In genomic region chr4:152119396-152120292, GRCm38 (mm10) we compare ENCODE assay signal across 9 mouse cellular contexts. TPM values are rescaled to one million over a fixed set of nuclear protein-coding genes. Genes with fewer than 3 reads are reported as not detected.
A peak's percentile ranks its signal among the peaks of the same experiment; 100 is the strongest.
DNase-seq lines count a peak whose midpoint lies in the region; ATAC-seq and TF ChIP-seq lines count a peak whose summit lies in the region.
"Had no signal": no experiment of that assay in that cellular context is flagged by ENCODE, and none has a peak within 500 bp of the region (broad histone marks: within the 10 kb centered on the region; RNA-seq: fewer than 3 reads in every experiment).

No protein-coding gene starts in this region.

- 0 out of 2 replicates have a peak, but pooled peaks cover under 1% of the 10 kb centered on the region for H3K36me3 ChIP-seq in forebrain, postnatal 0 days (ENCODE audit: insufficient read depth)
- H3K36me3 ChIP-seq in kidney, embryonic 15.5 days, result 0 out of 2 replicates have a peak, but pooled peaks cover 6% of the 10 kb centered on the region
- no peaks in the 10 kb centered on the region for H3K36me3 ChIP-seq in stomach, embryonic 16.5 days (ENCODE audit: control insufficient read depth, insufficient read depth, low read length)

- peak; percentile 53 for ATAC-seq in forebrain, postnatal 0 days
- ATAC-seq in kidney, embryonic 15.5 days (replicated peaks; ENCODE audit: low FRiP score), result 0 out of 2 replicates have a peak, but pooled peaks have one; percentile 4
- 0 out of 2 replicates have a peak, but pooled peaks have one; percentile 5 for ATAC-seq in stomach, embryonic 16.5 days (ENCODE audit: insufficient read depth, low FRiP score)

- H3K9ac ChIP-seq in forebrain, postnatal 0 days, result no peak overlapping the region
- H3K9ac ChIP-seq in kidney, embryonic 15.5 days, result no peak overlapping the region
- H3K9ac ChIP-seq in stomach, embryonic 16.5 days (ENCODE audit: low read length), result no peak overlapping the region

- no peaks in the 10 kb centered on the region for H3K9me3 ChIP-seq in forebrain, postnatal 0 days (ENCODE audit: low read length)
- no peaks in the 10 kb centered on the region for H3K9me3 ChIP-seq in kidney, embryonic 15.5 days (replicated peaks)
- no peaks in the 10 kb centered on the region for H3K9me3 ChIP-seq in stomach, embryonic 16.5 days (replicated peaks; ENCODE audit: control insufficient read depth, low read length)

- peak overlapping the region; percentile 31 for H3K4me2 ChIP-seq in forebrain, postnatal 0 days (ENCODE audit: low read depth)
- H3K4me2 ChIP-seq in kidney, embryonic 15.5 days, result peak overlapping the region; percentile 58
- H3K4me2 ChIP-seq in stomach, embryonic 16.5 days (ENCODE audit: low read depth, low read length), result no peak overlapping the region

- H3K4me1 ChIP-seq in forebrain, postnatal 0 days (ENCODE audit: insufficient read depth), result peaks cover 13% of the 10 kb centered on the region; the same call in 1 of the 2 replicates
- peaks cover 60% of the 10 kb centered on the region for H3K4me1 ChIP-seq in kidney, embryonic 15.5 days
- H3K4me1 ChIP-seq in stomach, embryonic 16.5 days (ENCODE audit: control insufficient read depth, insufficient read depth, low read length), result peaks cover 37% of the 10 kb centered on the region

- peak; percentile 61 to 63 for DNase-seq in layer of hippocampus, postnatal 25 days (ENCODE audit: extremely low spot score in 1 of 2, low spot score in 1 of 2)
- DNase-seq in layer of hippocampus, postnatal 14 days (ENCODE audit: low spot score in 2 of 2), result no peak
- peak; percentile 46 for DNase-seq in adrenal gland, postnatal 25 days
- DNase-seq in forebrain, postnatal 0 days, result peak; percentile 50
- DNase-seq in lung, postnatal 36 days, result peak; percentile 52
- DNase-seq in cerebellum, adult 11 months, result no peak

- peaks cover 93% of the 10 kb centered on the region for H3K27me3 ChIP-seq in forebrain, postnatal 0 days (ENCODE audit: insufficient read depth, low read length)
- H3K27me3 ChIP-seq in kidney, embryonic 15.5 days, result peaks cover 90% of the 10 kb centered on the region
- H3K27me3 ChIP-seq in stomach, embryonic 16.5 days (ENCODE audit: control insufficient read depth, insufficient read depth, low read length), result peaks cover 61% of the 10 kb centered on the region

- H3K4me3 ChIP-seq in forebrain, postnatal 0 days (ENCODE audit: low read depth, low read length), result 0 out of 2 replicates have a peak overlapping the region, but pooled peaks have one; percentile 5
- peak overlapping the region; percentile 33 for H3K4me3 ChIP-seq in kidney, embryonic 15.5 days (replicated peaks)
- 0 out of 2 replicates have a peak overlapping the region, but pooled peaks have one; percentile 5 for H3K4me3 ChIP-seq in stomach, embryonic 16.5 days (replicated peaks; ENCODE audit: low read length)

- WGBS in forebrain, postnatal 0 days, result 4% methylated on average over 39 of the region's 39 CpGs
- 5% methylated on average over 39 of the region's 39 CpGs for WGBS in kidney, embryonic 15.5 days
- 13% methylated on average over 39 of the region's 39 CpGs for WGBS in stomach, embryonic 16.5 days

- peak; percentile 60 for TF ChIP-seq CTCF in forebrain, postnatal 0 days (IDR thresholded peaks at IDR 0.05; ENCODE audit: low read depth)

- H3K27ac ChIP-seq in forebrain, postnatal 0 days (ENCODE audit: low read depth, low read length), result no peak overlapping the region
- peak overlapping the region; percentile 69 for H3K27ac ChIP-seq in kidney, embryonic 15.5 days
- no peak overlapping the region for H3K27ac ChIP-seq in stomach, embryonic 16.5 days (ENCODE audit: low read length)

RNA-seq across cellular contexts. Expression of gene Tnfrsf25, which starts 3.9 kb away (rescaled TPM):
- total RNA-seq in layer of hippocampus, postnatal 25 days (2021), result 10 to 100 TPM; 26.4 to 42.6 TPM
- total RNA-seq in layer of hippocampus, postnatal 14 days (2021), result 10 to 100 TPM; 17.7 to 25.6 TPM
- 1.5 and 2.0 TPM in 2 replicates for total RNA-seq in adrenal gland, postnatal 25 days (2021)
- total RNA-seq in forebrain, postnatal 0 days (2014; rRNA removed), result 1.4 TPM in 1 of 2 replicates, not detected in the other
- polyA plus RNA-seq in forebrain, postnatal 0 days (2015; fragmentation: Nextera tagmentation; extraction: Ambion mirVana), result 0.19 and 0.30 TPM in 2 replicates
- 1.5 and 2.4 TPM in 2 replicates for polyA plus RNA-seq in kidney, embryonic 15.5 days (2015; fragmentation: Nextera tagmentation; extraction: Ambion mirVana)
- 1.5 and 2.1 TPM in 2 replicates for polyA plus RNA-seq in stomach, embryonic 16.5 days (2015; fragmentation: Nextera tagmentation; extraction: Ambion mirVana)

RNA-seq across cellular contexts. Expression of gene Espn, which starts 32.5 kb away (rescaled TPM):
- total RNA-seq in layer of hippocampus, postnatal 25 days (2021), result 1 to 10 TPM; 1.3 to 1.4 TPM
- under 1 TPM; 0.57 to 0.94 TPM for total RNA-seq in layer of hippocampus, postnatal 14 days (2021)
- 1.2 TPM in 2 replicates for total RNA-seq in adrenal gland, postnatal 25 days (2021)
- 0.08 and 0.71 TPM in 2 replicates for total RNA-seq in forebrain, postnatal 0 days (2014; rRNA removed)
- 0.50 and 0.69 TPM in 2 replicates for polyA plus RNA-seq in forebrain, postnatal 0 days (2015; fragmentation: Nextera tagmentation; extraction: Ambion mirVana)
- 25.5 and 28.1 TPM in 2 replicates for polyA plus RNA-seq in kidney, embryonic 15.5 days (2015; fragmentation: Nextera tagmentation; extraction: Ambion mirVana)
- 8.6 and 9.1 TPM in 2 replicates for polyA plus RNA-seq in stomach, embryonic 16.5 days (2015; fragmentation: Nextera tagmentation; extraction: Ambion mirVana)

RNA-seq across cellular contexts. Expression of gene Hes2, which starts 39.0 kb away (rescaled TPM):
- total RNA-seq in layer of hippocampus, postnatal 25 days (2021), result not detected
- not detected for total RNA-seq in layer of hippocampus, postnatal 14 days (2021)
- total RNA-seq in adrenal gland, postnatal 25 days (2021), result not detected in 2 replicates
- total RNA-seq in forebrain, postnatal 0 days (2014; rRNA removed), result not detected in 2 replicates
- not detected in 2 replicates for polyA plus RNA-seq in forebrain, postnatal 0 days (2015; fragmentation: Nextera tagmentation; extraction: Ambion mirVana)
- polyA plus RNA-seq in kidney, embryonic 15.5 days (2015; fragmentation: Nextera tagmentation; extraction: Ambion mirVana), result 0.08 and 0.17 TPM in 2 replicates
- polyA plus RNA-seq in stomach, embryonic 16.5 days (2015; fragmentation: Nextera tagmentation; extraction: Ambion mirVana), result 0.56 and 0.75 TPM in 2 replicates
- total RNA-seq: left cerebral cortex, postnatal 36 days had no signal

RNA-seq across cellular contexts. Expression of gene Plekhg5, which starts 47.3 kb away (rescaled TPM):
- 100 to 1,000 TPM; 128 to 173 TPM for total RNA-seq in layer of hippocampus, postnatal 25 days (2021)
- 100 to 1,000 TPM; 106 to 115 TPM for total RNA-seq in layer of hippocampus, postnatal 14 days (2021)
- total RNA-seq in adrenal gland, postnatal 25 days (2021), result 12.9 and 15.6 TPM in 2 replicates
- total RNA-seq in forebrain, postnatal 0 days (2014; rRNA removed), result 16.6 and 18.6 TPM in 2 replicates
- polyA plus RNA-seq in forebrain, postnatal 0 days (2015; fragmentation: Nextera tagmentation; extraction: Ambion mirVana), result 9.2 and 12.8 TPM in 2 replicates
- polyA plus RNA-seq in kidney, embryonic 15.5 days (2015; fragmentation: Nextera tagmentation; extraction: Ambion mirVana), result 19.8 and 20.9 TPM in 2 replicates
- 12.3 and 14.1 TPM in 2 replicates for polyA plus RNA-seq in stomach, embryonic 16.5 days (2015; fragmentation: Nextera tagmentation; extraction: Ambion mirVana)

RNA-seq across cellular contexts. Expression of gene Acot7, which starts 58.3 kb away (rescaled TPM):
- total RNA-seq in layer of hippocampus, postnatal 25 days (2021), result 100 to 1,000 TPM; 318 to 353 TPM
- total RNA-seq in layer of hippocampus, postnatal 14 days (2021), result 100 to 1,000 TPM; 352 to 388 TPM
- 34.6 and 39.9 TPM in 2 replicates for total RNA-seq in adrenal gland, postnatal 25 days (2021)
- total RNA-seq in forebrain, postnatal 0 days (2014; rRNA removed), result 191 and 193 TPM in 2 replicates
- polyA plus RNA-seq in forebrain, postnatal 0 days (2015; fragmentation: Nextera tagmentation; extraction: Ambion mirVana), result 411 and 466 TPM in 2 replicates
- polyA plus RNA-seq in kidney, embryonic 15.5 days (2015; fragmentation: Nextera tagmentation; extraction: Ambion mirVana), result 65.6 and 71.7 TPM in 2 replicates
- 57.3 and 60.4 TPM in 2 replicates for polyA plus RNA-seq in stomach, embryonic 16.5 days (2015; fragmentation: Nextera tagmentation; extraction: Ambion mirVana)

Comparison
In these comparisons a context has a peak if more than half of its experiments do, and no peak if none do; other contexts are left out.
1. DNase-seq: peak in layer of hippocampus, postnatal 25 days (2 of 2), adrenal gland, postnatal 25 days (single experiment), forebrain, postnatal 0 days (single experiment) and lung, postnatal 36 days (single experiment); none in layer of hippocampus, postnatal 14 days (0 of 2) and cerebellum, adult 11 months (single experiment).
2. Peak in every context shown above with its lines, with median percentiles within 50 percentile points of each other: ATAC-seq and H3K4me3 ChIP-seq.